Mouse (Mus musculus) duodenum, adult 2 months (tissue): Measurements from ENCODE around the gene Sirpa. TPM values are rescaled to one million over a fixed set of nuclear protein-coding genes. Genes with fewer than 3 reads are reported as not detected.

Experiments
- polyA plus RNA-seq: library from polyadenylated mRNA; depleted of rRNA; stranded (reverse); fragments of >200 nt; gene quantifications from 2 replicates; pipeline ENCODE4 v1.2.3, GENCODE M21; 2012; ENCODE audit warnings: low replicate concordance; rRNA removed

Sirpa gene
- 10.7 and 13.0 TPM in 2 replicates for polyA plus RNA-seq

GRCm38 (mm10) chr2:129592459-129593140 is at the start of gene Sirpa:
Sirpa (plus strand) TSS chr2:129592835.

Other genes with a start within 250 kb of the Sirpa start
- 0.11 and 0.88 TPM in 2 replicates for gene Il1b, start 221.7 kb upstream of the Sirpa start, polyA plus RNA-seq
- gene F830045P16Rik, start 56.2 kb upstream of the Sirpa start, polyA plus RNA-seq = not detected in 2 replicates
- not detected in 2 replicates for gene Pdyn, start 107.0 kb downstream of the Sirpa start, polyA plus RNA-seq
- gene Stk35, start 207.7 kb downstream of the Sirpa start, polyA plus RNA-seq = 10.0 and 10.9 TPM in 2 replicates